Mouse (Mus musculus) heart, postnatal 4 days (tissue): ENCODE results near the gene P4ha1. TPM values are rescaled to one million over a fixed set of nuclear protein-coding genes. Genes with fewer than 3 reads are reported as not detected.
"Not testable (repeated sequence)": the region's sequence is repeated elsewhere in the genome, so short reads cannot be mapped to it uniquely, and the experiment has no call there.

ENCODE experiments used
- DNase-seq: peaks from one replicate; pipeline ENCODE4 v3.0.0; 2021
- total RNA-seq, 2 experiments: library from RNA; stranded (reverse); gene quantifications; 2 replicates each; pipeline ENCODE4 v1.2.3; 2021

The P4ha1 gene
- total RNA-seq, 2 experiments from 2014 or later = 21.2 to 25.3 TPM

GRCm38 (mm10) chr10:59369426-59369825, 46.3 kb downstream of the P4ha1 start:
- no peak for DNase-seq

- DNase-seq = no peak
These were observed 54.8 kb downstream of the P4ha1 start for GRCm38 (mm10) chr10:59377906-59378305.

- no peak for DNase-seq
These were observed 55.6 kb downstream of the P4ha1 start for GRCm38 (mm10) chr10:59378728-59379127.

GRCm38 (mm10) chr10:59379927-59380326, 56.8 kb downstream of the P4ha1 start:
- no peak for DNase-seq

GRCm38 (mm10) chr10:59380411-59380821, 57.3 kb downstream of the P4ha1 start:
- DNase-seq = no peak

GRCm38 (mm10) chr10:59381563-59381962, 58.5 kb downstream of the P4ha1 start:
- DNase-seq = not testable (repeated sequence)

- no peak for DNase-seq
These were observed 63.9 kb downstream of the P4ha1 start for GRCm38 (mm10) chr10:59386951-59387350.

GRCm38 (mm10) chr10:59389652-59390051, 66.6 kb downstream of the P4ha1 start:
- no peak for DNase-seq

- no peak for DNase-seq
These were observed 68.8 kb downstream of the P4ha1 start for GRCm38 (mm10) chr10:59391907-59392306.

GRCm38 (mm10) chr10:59395461-59395860, 72.4 kb downstream of the P4ha1 start, which contains the start of gene Gm10273:
Gene Gm10273 (plus strand): TSS chr10:59395632.
- not testable (repeated sequence) for DNase-seq

- DNase-seq = no peak
These were observed 80.0 kb downstream of the P4ha1 start, which contains the start of gene Pla2g12b for GRCm38 (mm10) chr10:59402899-59403792. Gene Pla2g12b (plus strand): TSS chr10:59403660.

GRCm38 (mm10) chr10:59403793-59404149, 80.7 kb downstream of the P4ha1 start:
- no peak for DNase-seq

- DNase-seq = no peak
These were observed 85.4 kb downstream of the P4ha1 start for GRCm38 (mm10) chr10:59408499-59408898.

GRCm38 (mm10) chr10:59410264-59410663, 87.2 kb downstream of the P4ha1 start:
- no peak for DNase-seq

- no peak for DNase-seq
These were observed 90.6 kb downstream of the P4ha1 start for GRCm38 (mm10) chr10:59413711-59414110.

GRCm38 (mm10) chr10:59416623-59417022, 93.5 kb downstream of the P4ha1 start:
- DNase-seq = no peak

GRCm38 (mm10) chr10:59419516-59419915, 96.4 kb downstream of the P4ha1 start:
- no peak for DNase-seq

Other genes starting within 250 kb of the P4ha1 start
- 10 to 100 TPM; 45.0 to 52.0 TPM for gene Sept10, start 101.4 kb upstream of the P4ha1 start, total RNA-seq
- 1 to 10 TPM; 1.9 to 2.0 TPM for gene Sowahc, start 101.3 kb upstream of the P4ha1 start, total RNA-seq
- gene Gm10273, start 72.3 kb downstream of the P4ha1 start, total RNA-seq = 100 to 1,000 TPM; 134 to 144 TPM
- under 1 TPM; 0.25 to 0.41 TPM for gene Pla2g12b, start 80.4 kb downstream of the P4ha1 start, total RNA-seq
- under 1 TPM; 0.79 to 0.99 TPM for gene Oit3, start 118.5 kb downstream of the P4ha1 start, total RNA-seq